Mouse (Mus musculus) ES-E14 (cell line): ENCODE data around the gene Bcl11b.

ENCODE experiments used
- CHD2 ChIP-seq: IDR thresholded peaks from 2 replicates; pipeline ENCODE4 v1.6.1; 2014; ENCODE audit warnings: mild to moderate bottlenecking, low read depth, low read length, inconsistent platforms
- HCFC1 ChIP-seq: IDR thresholded peaks from 2 replicates; pipeline ENCODE4 v1.6.1; 2012; ENCODE audit warnings: low read length, inconsistent platforms, borderline replicate concordance; ENCODE audit not compliant: insufficient read depth
- MAFK ChIP-seq: IDR thresholded peaks from 2 replicates; pipeline ENCODE4 v1.6.1; 2014; ENCODE audit warnings: mild to moderate bottlenecking, low read depth, low read length, inconsistent platforms; ENCODE audit not compliant: insufficient read depth
- ZC3H11A ChIP-seq: IDR thresholded peaks from 2 replicates; pipeline ENCODE4 v1.6.1; 2012; ENCODE audit warnings: low read depth, mild to moderate bottlenecking, inconsistent platforms, low read length, borderline replicate concordance
- ZNF384 ChIP-seq: IDR thresholded peaks from 2 replicates; pipeline ENCODE4 v1.6.1; 2012; ENCODE audit warnings: low read depth, low read length, inconsistent platforms

DNA sequence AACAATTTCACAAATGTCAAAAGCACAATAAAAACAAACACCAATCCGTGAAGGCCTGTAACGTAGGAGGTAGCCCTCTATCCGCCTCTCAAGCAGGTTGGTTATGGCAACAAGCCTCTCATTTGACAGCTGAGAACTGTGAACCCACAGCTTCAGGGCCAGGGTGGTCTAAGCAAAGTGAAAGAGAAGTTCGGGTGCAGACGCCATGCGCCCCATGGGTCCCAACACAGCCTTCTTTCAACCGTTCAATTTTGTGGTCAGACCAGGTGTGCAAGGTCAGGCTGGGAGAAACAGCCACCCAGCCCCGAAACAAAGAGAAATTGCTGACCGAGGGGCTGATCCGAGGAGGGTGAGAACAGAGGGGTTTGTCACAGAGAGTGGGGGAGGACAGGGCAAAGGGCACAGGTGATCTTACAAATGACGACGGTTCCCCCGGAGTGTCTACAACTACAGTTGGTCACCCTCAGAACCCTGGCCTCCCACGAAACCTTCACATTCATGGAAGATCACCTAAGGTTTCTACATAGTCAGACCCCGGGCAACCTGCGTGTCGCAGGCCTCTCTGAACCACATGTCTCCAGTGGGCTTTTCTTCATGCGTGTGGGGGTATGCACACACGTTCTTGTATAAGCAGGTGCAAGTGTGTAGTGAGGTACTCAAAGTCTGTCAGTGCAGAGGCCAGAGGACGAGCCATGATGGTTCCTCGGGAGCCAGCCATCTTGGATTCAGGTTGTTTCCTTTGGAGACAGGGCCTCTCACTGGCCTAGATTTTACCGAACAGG, 77.1 kb downstream of the Bcl11b start:
- TF ChIP-seq MAFK (no peak), ZNF384 (no peak), HCFC1 (no peak), CHD2 (no peak), ZC3H11A (no peak)
